Mouse (Mus musculus) MEL (cell line): ENCODE measurements around the gene Ovch2.
"Not testable (repeated sequence)": the region's sequence is repeated elsewhere in the genome, so short reads cannot be mapped to it uniquely, and the experiment has no call there.

ENCODE experiments used
- CTCF ChIP-seq, 3 experiments: IDR thresholded peaks in 2 of 3; conservative IDR thresholded peaks in 1 of 3; 2 replicates each; pipeline ENCODE4 v1.5.1; 2011 to 2012; ENCODE audit warnings: low read length in 3 of 3, low read depth in 2 of 3, mild to moderate bottlenecking in 2 of 3, improper control_type of control experiment in 1 of 3, inconsistent platforms in 1 of 3, mixed read lengths in 1 of 3, moderate library complexity in 1 of 3; ENCODE audit not compliant: control insufficient read depth in 1 of 3, insufficient read depth in 1 of 3, poor library complexity in 1 of 3, severe bottlenecking in 1 of 3
- EP300 ChIP-seq, 2 experiments: IDR thresholded peaks; 2 replicates each; pipeline ENCODE4 v1.6.1; 2011; ENCODE audit warnings: improper control_type of control experiment in 2 of 2, low read length in 2 of 2, low read depth in 1 of 2, mild to moderate bottlenecking in 1 of 2
- MAFK ChIP-seq: IDR thresholded peaks from 2 replicates; pipeline ENCODE4 v1.6.1; 2011; ENCODE audit warnings: low read depth, mild to moderate bottlenecking, low read length, improper control_type of control experiment, borderline replicate concordance
- MEF2A ChIP-seq: IDR thresholded peaks from 2 replicates; pipeline ENCODE4 v1.6.1; 2014; ENCODE audit warnings: low read depth, mild to moderate bottlenecking, inconsistent platforms, low read length, improper control_type of control experiment; ENCODE audit not compliant: poor library complexity, insufficient replicate concordance, severe bottlenecking; ENCODE audit errors: extremely low read depth
- MYC ChIP-seq: IDR thresholded peaks from 2 replicates; pipeline ENCODE4 v1.6.1; 2011; ENCODE audit warnings: low read depth, mild to moderate bottlenecking, low read length, improper control_type of control experiment, moderate library complexity
- POLR2A ChIP-seq, 2 experiments: IDR thresholded peaks; 2 replicates each; pipeline ENCODE4 v1.6.1; 2011 to 2012; ENCODE audit warnings: low read length in 2 of 2, mild to moderate bottlenecking in 2 of 2, control low read depth in 1 of 2, improper control_type of control experiment in 1 of 2, low read depth in 1 of 2, moderate library complexity in 1 of 2; ENCODE audit not compliant: control insufficient read depth in 1 of 2, insufficient read depth in 1 of 2, poor library complexity in 1 of 2
- POLR2AphosphoS2 ChIP-seq: IDR thresholded peaks from 2 replicates; pipeline ENCODE4 v1.6.1; 2011; ENCODE audit warnings: low read length, improper control_type of control experiment
- TCF12 ChIP-seq: IDR thresholded peaks from 2 replicates; pipeline ENCODE4 v1.6.1; 2014; ENCODE audit warnings: low read depth, mild to moderate bottlenecking, inconsistent platforms, low read length, improper control_type of control experiment, moderate library complexity
- UBTF ChIP-seq: IDR thresholded peaks from 2 replicates; pipeline ENCODE4 v1.6.1; 2012; ENCODE audit warnings: low read depth, mild to moderate bottlenecking, inconsistent platforms, low read length, improper control_type of control experiment, moderate library complexity, borderline replicate concordance; ENCODE audit not compliant: insufficient read depth
- USF1 ChIP-seq: IDR thresholded peaks from 2 replicates; pipeline ENCODE4 v1.6.1; 2014; ENCODE audit warnings: low read depth, mild to moderate bottlenecking, inconsistent platforms, low read length, improper control_type of control experiment, moderate library complexity
- ZNF384 ChIP-seq: IDR thresholded peaks from 2 replicates; pipeline ENCODE4 v1.6.1; 2012; ENCODE audit warnings: low read depth, mild to moderate bottlenecking, inconsistent platforms, low read length, improper control_type of control experiment

GRCm38 (mm10) chr7:107847390-107847789, 46.4 kb upstream of the Ovch2 start, which contains the start of gene Olfr470:
- TF ChIP-seq TCF12; CTCF (IDR thresholded peaks at IDR 0.05 in 2 of 3, conservative IDR thresholded peaks at IDR 0.05 in 1 of 3; ENCODE audit: control insufficient read depth in 1 of 3, insufficient read depth in 1 of 3, low read depth in 2 of 3, low read length in 3 of 3, poor library complexity in 1 of 3, severe bottlenecking in 1 of 3); EP300 (IDR thresholded peaks at IDR 0.05; ENCODE audit: low read depth in 1 of 2, low read length in 2 of 2); MYC; POLR2A (IDR thresholded peaks at IDR 0.05; ENCODE audit: control insufficient read depth in 1 of 2, insufficient read depth in 1 of 2, low read depth in 1 of 2, low read length in 2 of 2, poor library complexity in 1 of 2); USF1; POLR2AphosphoS2; MAFK; ZNF384; UBTF; MEF2A: not testable (repeated sequence)
